12 mouse cellular contexts compared by ENCODE assay signal in genomic region chr2:5314530-5315166, GRCm38 (mm10).
A peak's percentile ranks its signal among the peaks of the same experiment; 100 is the strongest.
DNase-seq lines count a peak whose midpoint lies in the region; ATAC-seq lines count a peak whose summit lies in the region.
"Had no signal": no experiment of that assay in that cellular context is flagged by ENCODE, and none has a peak within 500 bp of the region (broad histone marks: within the 10 kb centered on the region; RNA-seq: fewer than 3 reads in every experiment).

No protein-coding gene starts in this region.

- H3K9me3 ChIP-seq in limb, embryonic 11.5 days (ENCODE audit: control insufficient read depth, low read length): no peaks in the 10 kb centered on the region
- no peaks in the 10 kb centered on the region for H3K9me3 ChIP-seq in limb, embryonic 10.5 days (replicated peaks)
- H3K9me3 ChIP-seq in hindbrain, embryonic 10.5 days: no peaks in the 10 kb centered on the region
- no peaks in the 10 kb centered on the region for H3K9me3 ChIP-seq in midbrain, embryonic 14.5 days (ENCODE audit: control insufficient read depth, low read length)
- H3K9me3 ChIP-seq: embryonic facial prominence, embryonic 13.5 days; liver, embryonic 15.5 days had no signal

- no peak for ATAC-seq in limb, embryonic 11.5 days (ENCODE audit: insufficient number of reproducible peaks, low FRiP score, low TSS enrichment, low read depth)
- ATAC-seq in midbrain, embryonic 14.5 days (ENCODE audit: low FRiP score, low TSS enrichment): peak; percentile 48; the same call in 1 of the 2 replicates
- no peak for ATAC-seq in megakaryocyte, adult 5-6 weeks (ENCODE audit: poor library complexity, severe bottlenecking)
- ATAC-seq in megakaryocyte-erythroid progenitor cell, adult 5-6 weeks (replicated peaks; ENCODE audit: low FRiP score, low TSS enrichment, poor library complexity, severe bottlenecking): no peak
- ATAC-seq: CD4-positive, CD25-positive, alpha-beta regulatory T cell, adult 4 months had no signal

- H3K36me3 ChIP-seq in limb, embryonic 11.5 days (ENCODE audit: control insufficient read depth, insufficient read depth, low read length): no peaks in the 10 kb centered on the region
- H3K36me3 ChIP-seq in limb, embryonic 10.5 days: no peaks in the 10 kb centered on the region
- no peaks in the 10 kb centered on the region for H3K36me3 ChIP-seq in hindbrain, embryonic 10.5 days
- no peaks in the 10 kb centered on the region for H3K36me3 ChIP-seq in midbrain, embryonic 14.5 days (ENCODE audit: control insufficient read depth, insufficient read depth, low read length)
- H3K36me3 ChIP-seq: embryonic facial prominence, embryonic 13.5 days; liver, embryonic 15.5 days had no signal

- no peak overlapping the region for H3K9ac ChIP-seq in limb, embryonic 11.5 days (ENCODE audit: low read length)
- no peak overlapping the region for H3K9ac ChIP-seq in midbrain, embryonic 14.5 days (replicated peaks; ENCODE audit: low read length)
- H3K9ac ChIP-seq: embryonic facial prominence, embryonic 13.5 days; liver, embryonic 15.5 days had no signal

- DNase-seq in limb, embryonic 11.5 days (ENCODE audit: low spot score): peak; percentile 30
- no peak for DNase-seq in limb, embryonic 10.5 days (ENCODE audit: low spot score)
- peak; percentile 84 for DNase-seq in hindbrain, embryonic 10.5 days (ENCODE audit: low spot score)
- DNase-seq in midbrain, embryonic 14.5 days: peak; percentile 60
- DNase-seq in right cerebral cortex, postnatal 14 days: no peak
- no peak for DNase-seq in heart, postnatal 25 days (ENCODE audit: low spot score)
- DNase-seq: heart, adult 18-20 months had no signal

- H3K4me3 ChIP-seq in limb, embryonic 11.5 days (ENCODE audit: low read depth, low read length): no peak overlapping the region
- H3K4me3 ChIP-seq in limb, embryonic 10.5 days: no peak overlapping the region
- H3K4me3 ChIP-seq in hindbrain, embryonic 10.5 days: no peak overlapping the region
- H3K4me3 ChIP-seq in midbrain, embryonic 14.5 days (replicated peaks; ENCODE audit: low read depth, low read length): no peak overlapping the region
- H3K4me3 ChIP-seq: embryonic facial prominence, embryonic 13.5 days; liver, embryonic 15.5 days had no signal

- no peak overlapping the region for H3K4me2 ChIP-seq in limb, embryonic 11.5 days (ENCODE audit: low read depth, severe bottlenecking)
- no peak overlapping the region for H3K4me2 ChIP-seq in midbrain, embryonic 14.5 days (ENCODE audit: low read length)
- H3K4me2 ChIP-seq: embryonic facial prominence, embryonic 13.5 days; liver, embryonic 15.5 days had no signal

- H3K27ac ChIP-seq in limb, embryonic 11.5 days (replicated peaks; ENCODE audit: low read depth, low read length): no peak overlapping the region
- H3K27ac ChIP-seq in limb, embryonic 10.5 days: no peak overlapping the region
- peak overlapping the region; percentile 67; the same call in 1 of the 2 replicates for H3K27ac ChIP-seq in hindbrain, embryonic 10.5 days
- peak overlapping the region; percentile 60; the same call in 1 of the 2 replicates for H3K27ac ChIP-seq in midbrain, embryonic 14.5 days (replicated peaks; ENCODE audit: low read depth, low read length)
- H3K27ac ChIP-seq: liver, embryonic 15.5 days had no signal

- no peaks in the 10 kb centered on the region for H3K27me3 ChIP-seq in limb, embryonic 11.5 days (ENCODE audit: control insufficient read depth, insufficient read depth, low read length)
- H3K27me3 ChIP-seq in limb, embryonic 10.5 days (ENCODE audit: low read depth, poor library complexity, severe bottlenecking): no peaks in the 10 kb centered on the region
- peaks cover 65% of the 10 kb centered on the region for H3K27me3 ChIP-seq in hindbrain, embryonic 10.5 days (ENCODE audit: insufficient read depth, poor library complexity, severe bottlenecking)
- peaks cover 13% of the 10 kb centered on the region; the same call in 1 of the 2 replicates for H3K27me3 ChIP-seq in midbrain, embryonic 14.5 days (ENCODE audit: control insufficient read depth, insufficient read depth, low read length)
- H3K27me3 ChIP-seq: embryonic facial prominence, embryonic 13.5 days; liver, embryonic 15.5 days had no signal

- whole genome bisulfite sequencing in limb, embryonic 11.5 days: 43% methylated on average over 9 of the region's 9 CpGs
- 50% methylated on average over 9 of the region's 9 CpGs for WGBS in limb, embryonic 10.5 days
- WGBS in hindbrain, embryonic 10.5 days: 12% methylated on average over 9 of the region's 9 CpGs
- 4% methylated on average over 9 of the region's 9 CpGs for WGBS in midbrain, embryonic 14.5 days

- intact Hi-C loops in heart, postnatal 25 days (cut with DNase I): no loop called here

- peaks cover 3% of the 10 kb centered on the region; the same call in 1 of the 2 replicates for H3K4me1 ChIP-seq in limb, embryonic 11.5 days (ENCODE audit: control insufficient read depth, insufficient read depth, low read length)
- peaks cover 15% of the 10 kb centered on the region for H3K4me1 ChIP-seq in limb, embryonic 10.5 days
- peaks cover 24% of the 10 kb centered on the region for H3K4me1 ChIP-seq in hindbrain, embryonic 10.5 days (replicated peaks)
- peaks cover 11% of the 10 kb centered on the region for H3K4me1 ChIP-seq in midbrain, embryonic 14.5 days (ENCODE audit: control insufficient read depth, insufficient read depth, low read length)

Comparison
In these comparisons a context has a peak if more than half of its experiments do, and no peak if none do; other contexts are left out.
1. DNase-seq: peak in limb, embryonic 11.5 days (single experiment), hindbrain, embryonic 10.5 days (single experiment) and midbrain, embryonic 14.5 days (single experiment); none in limb, embryonic 10.5 days (single experiment), right cerebral cortex, postnatal 14 days (single experiment) and heart, postnatal 25 days (single experiment).
2. H3K27ac ChIP-seq: peak in hindbrain, embryonic 10.5 days (single experiment) and midbrain, embryonic 14.5 days (single experiment); none in limb, embryonic 11.5 days (single experiment) and limb, embryonic 10.5 days (single experiment).